Mouse (Mus musculus) kidney, adult 2 months (tissue): ENCODE measurements around the gene Gm10697.
"Not testable (repeated sequence)": the region's sequence is repeated elsewhere in the genome, so short reads cannot be mapped to it uniquely, and the experiment has no call there.

Experiments
- CTCF ChIP-seq: fragments of 200-500 bp; conservative IDR thresholded peaks from 2 replicates; pipeline ENCODE4 v1.5.1; 2011; ENCODE audit warnings: low read depth, mild to moderate bottlenecking, control low read depth, low read length, moderate library complexity, mixed read lengths; ENCODE audit not compliant: insufficient read depth, insufficient read length
- POLR2A ChIP-seq: fragments of 200-500 bp; IDR thresholded peaks from one replicate; pipeline ENCODE4 v1.6.1; 2011; ENCODE audit warnings: low read depth, low read length, control low read depth

GRCm38 (mm10) chr3:94038241-94038640 is 34.2 kb downstream of the Gm10697 start:
- TF ChIP-seq CTCF, POLR2A: not testable (repeated sequence)
